ENCODE assay signal across 15 mouse cellular contexts in the genomic region with DNA sequence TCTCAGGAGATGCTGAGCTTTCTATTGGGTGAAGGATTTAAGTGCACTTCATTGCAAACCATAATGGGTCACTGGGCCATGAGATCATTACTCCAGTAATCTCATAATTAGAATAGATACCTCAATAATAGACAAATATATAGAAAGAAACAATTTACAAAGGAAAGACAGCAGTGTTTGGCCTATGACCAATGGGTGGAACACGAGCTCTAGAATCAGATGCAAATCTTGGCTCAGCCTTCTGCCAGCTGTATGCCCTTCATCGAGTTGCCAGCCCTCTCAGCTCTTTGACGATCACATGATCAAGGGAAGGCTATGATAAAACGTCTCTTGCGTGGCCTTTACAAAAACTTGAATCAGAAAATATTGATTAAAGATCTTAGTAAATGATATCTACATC.
"Had no signal": no experiment of that assay in that cellular context is flagged by ENCODE, and none has a peak within 500 bp of the region (broad histone marks: within the 10 kb centered on the region; RNA-seq: fewer than 3 reads in every experiment).

No protein-coding gene starts in this region.

- ATAC-seq: intestine, embryonic 15.5 days; midbrain, embryonic 16.5 days had no signal

- H3K9ac ChIP-seq: intestine, embryonic 15.5 days; kidney, embryonic 15.5 days; limb, embryonic 12.5 days; liver, embryonic 14.5 days; stomach, embryonic 15.5 days had no signal

- H3K27me3 ChIP-seq: intestine, embryonic 15.5 days; kidney, embryonic 15.5 days; limb, embryonic 12.5 days; megakaryocyte, embryonic 14.5 days; stomach, embryonic 15.5 days had no signal

- H3K36me3 ChIP-seq: intestine, embryonic 15.5 days; kidney, embryonic 15.5 days; limb, embryonic 12.5 days; stomach, embryonic 15.5 days had no signal

- DNase-seq: kidney, adult 18-20 months; kidney, postnatal 14 days; liver; lung, adult 2 months; thymus, adult 2 months; thymus, postnatal 25 days had no signal

- H3K4me2 ChIP-seq: intestine, embryonic 15.5 days; kidney, embryonic 15.5 days; limb, embryonic 12.5 days; midbrain, embryonic 11.5 days; stomach, embryonic 15.5 days had no signal

- H3K9me3 ChIP-seq: intestine, embryonic 15.5 days; kidney, embryonic 15.5 days; limb, embryonic 12.5 days; stomach, embryonic 15.5 days had no signal

- H3K27ac ChIP-seq: intestine, embryonic 15.5 days; kidney, embryonic 15.5 days; limb, embryonic 12.5 days; liver, embryonic 14.5 days; macrophage; stomach, embryonic 15.5 days had no signal

- H3K4me3 ChIP-seq: intestine, embryonic 15.5 days; kidney, embryonic 15.5 days; limb, embryonic 12.5 days; megakaryocyte, embryonic 14.5 days; stomach, embryonic 15.5 days had no signal

- H3K4me1 ChIP-seq: intestine, embryonic 15.5 days; megakaryocyte, embryonic 14.5 days; stomach, embryonic 15.5 days had no signal
